In the genomic region with DNA sequence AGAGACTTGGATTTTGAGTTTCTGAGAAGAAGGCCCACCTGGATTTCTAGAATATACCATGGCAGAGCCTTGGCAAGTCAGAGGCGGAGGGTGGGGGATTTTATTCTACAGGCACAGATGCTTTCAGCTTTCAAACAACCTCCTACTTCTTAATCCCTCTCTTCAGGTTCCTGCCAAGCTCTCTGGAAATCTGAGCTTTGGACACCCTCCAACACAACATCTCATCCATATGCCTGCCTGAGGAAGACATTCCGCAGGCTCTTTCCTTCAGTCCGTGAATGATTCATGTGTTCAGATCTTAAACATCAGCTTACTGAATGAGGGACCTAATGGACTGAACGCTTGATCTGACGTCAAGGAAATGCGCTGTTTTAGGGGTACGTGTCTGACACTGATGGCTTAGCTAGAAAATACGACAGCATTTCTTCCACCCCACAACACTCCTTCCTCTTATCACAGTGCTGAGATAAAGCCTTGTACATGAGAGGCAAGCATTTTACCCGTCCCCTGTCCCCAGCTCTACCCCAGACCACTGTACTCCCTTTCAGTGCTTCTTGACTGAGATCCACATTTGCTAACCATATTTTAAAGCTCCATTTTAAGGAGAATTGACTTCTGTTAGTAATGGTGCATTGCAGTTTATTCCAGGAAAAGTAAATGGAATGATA, we compare ENCODE assay signal across 9 mouse cellular contexts.
DNase-seq lines count a peak whose midpoint lies in the region; ATAC-seq and TF ChIP-seq lines count a peak whose summit lies in the region.
"Had no signal": no experiment of that assay in that cellular context is flagged by ENCODE, and none has a peak within 500 bp of the region (broad histone marks: within the 10 kb centered on the region; RNA-seq: fewer than 3 reads in every experiment).

No protein-coding gene starts in this region.

- H3K4me1 ChIP-seq in hindbrain, embryonic 16.5 days (ENCODE audit: control insufficient read depth, insufficient read depth, low read depth, low read length) = no peaks in the 10 kb centered on the region
- H3K4me1 ChIP-seq in hindbrain, embryonic 10.5 days (replicated peaks) = no peaks in the 10 kb centered on the region
- peaks cover 11% of the 10 kb centered on the region; the same call in 1 of the 2 replicates for H3K4me1 ChIP-seq in cerebellum, adult 2 months (ENCODE audit: control insufficient read depth, insufficient read depth, low read length)
- H3K4me1 ChIP-seq in limb, embryonic 15.5 days = 0 out of 2 replicates have a peak, but pooled peaks cover 4% of the 10 kb centered on the region
- no peaks in the 10 kb centered on the region for H3K4me1 ChIP-seq in liver, embryonic 12.5 days

- H3K4me3 ChIP-seq in hindbrain, embryonic 16.5 days (ENCODE audit: low read length) = no peak overlapping the region
- H3K4me3 ChIP-seq in hindbrain, embryonic 10.5 days = no peak overlapping the region
- H3K4me3 ChIP-seq in cerebellum, adult 2 months (replicated peaks; ENCODE audit: insufficient read depth, low read depth, low read length) = no peak overlapping the region
- no peak overlapping the region for H3K4me3 ChIP-seq in limb, embryonic 15.5 days
- no peak overlapping the region for H3K4me3 ChIP-seq in liver, embryonic 12.5 days

- no peak overlapping the region for H3K4me2 ChIP-seq in hindbrain, embryonic 16.5 days (ENCODE audit: low read length)
- H3K4me2 ChIP-seq in limb, embryonic 15.5 days = no peak overlapping the region
- H3K4me2 ChIP-seq in liver, embryonic 12.5 days = no peak overlapping the region

- DNase-seq in hindbrain, embryonic 10.5 days (ENCODE audit: low spot score) = no peak
- peak; percentile 75 to 91 for DNase-seq in cerebellum, adult 2 months
- peak; percentile 25 to 42 for DNase-seq in frontal cortex, postnatal 10 days (ENCODE audit: low spot score in 2 of 2)
- DNase-seq in lung, postnatal 14 days = no peak
- DNase-seq in adrenal gland, postnatal 4 days (ENCODE audit: low spot score in 2 of 2) = no peak
- DNase-seq: adrenal gland, postnatal 14 days had no signal

- no peak for TF ChIP-seq POLR2A in cerebellum, adult 2 months (IDR thresholded peaks at IDR 0.05; ENCODE audit: borderline replicate concordance, insufficient read depth, low read length)

- WGBS in hindbrain, embryonic 16.5 days = 75% methylated on average over 9 of the region's 9 CpGs
- WGBS in hindbrain, embryonic 10.5 days = 89% methylated on average over 9 of the region's 9 CpGs
- 12% methylated on average over 9 of the region's 9 CpGs for WGBS in cerebellum, adult 2 months
- 45% methylated on average over 9 of the region's 9 CpGs for WGBS in limb, embryonic 15.5 days
- 71% methylated on average over 9 of the region's 9 CpGs for WGBS in liver, embryonic 12.5 days (ENCODE audit: insufficient replicate concordance)

- ATAC-seq in hindbrain, embryonic 16.5 days = peak; percentile 85
- ATAC-seq in limb, embryonic 15.5 days (ENCODE audit: insufficient number of reproducible peaks, low FRiP score, low TSS enrichment, low read depth) = no peak
- no peak for ATAC-seq in liver, embryonic 12.5 days

- H3K27ac ChIP-seq in hindbrain, embryonic 16.5 days (ENCODE audit: low read depth, low read length) = 0 out of 2 replicates have a peak overlapping the region, but pooled peaks have one; percentile 12
- H3K27ac ChIP-seq in hindbrain, embryonic 10.5 days = no peak overlapping the region
- peak overlapping the region; percentile 74 for H3K27ac ChIP-seq in cerebellum, adult 2 months (ENCODE audit: insufficient read depth, low read length)
- peak overlapping the region; percentile 73 for H3K27ac ChIP-seq in limb, embryonic 15.5 days
- H3K27ac ChIP-seq in liver, embryonic 12.5 days = no peak overlapping the region

- TF ChIP-seq CTCF in cerebellum, adult 2 months (IDR thresholded peaks at IDR 0.05; ENCODE audit: borderline replicate concordance, insufficient read depth, low read depth, low read length) = no peak

- H3K36me3 ChIP-seq in hindbrain, embryonic 16.5 days (ENCODE audit: control insufficient read depth, insufficient read depth, low read length) = no peaks in the 10 kb centered on the region
- no peaks in the 10 kb centered on the region for H3K36me3 ChIP-seq in hindbrain, embryonic 10.5 days
- H3K36me3 ChIP-seq in limb, embryonic 15.5 days = no peaks in the 10 kb centered on the region
- no peaks in the 10 kb centered on the region for H3K36me3 ChIP-seq in liver, embryonic 12.5 days

- H3K9me3 ChIP-seq in hindbrain, embryonic 16.5 days (ENCODE audit: control insufficient read depth, low read length) = no peaks in the 10 kb centered on the region
- H3K9me3 ChIP-seq in hindbrain, embryonic 10.5 days = no peaks in the 10 kb centered on the region
- H3K9me3 ChIP-seq in limb, embryonic 15.5 days = no peaks in the 10 kb centered on the region
- H3K9me3 ChIP-seq in liver, embryonic 12.5 days (replicated peaks) = no peaks in the 10 kb centered on the region

- H3K9ac ChIP-seq in hindbrain, embryonic 16.5 days (ENCODE audit: low read depth, low read length) = no peak overlapping the region
- H3K9ac ChIP-seq in limb, embryonic 15.5 days = no peak overlapping the region
- H3K9ac ChIP-seq in liver, embryonic 12.5 days = no peak overlapping the region

- no peaks in the 10 kb centered on the region for H3K27me3 ChIP-seq in hindbrain, embryonic 16.5 days (replicated peaks; ENCODE audit: control insufficient read depth, insufficient read depth, low read length)
- H3K27me3 ChIP-seq in hindbrain, embryonic 10.5 days (ENCODE audit: insufficient read depth, poor library complexity, severe bottlenecking) = no peaks in the 10 kb centered on the region
- no peaks in the 10 kb centered on the region for H3K27me3 ChIP-seq in cerebellum, adult 2 months (ENCODE audit: control insufficient read depth, insufficient read depth, low read length)
- H3K27me3 ChIP-seq in limb, embryonic 15.5 days = no peaks in the 10 kb centered on the region
- no peaks in the 10 kb centered on the region for H3K27me3 ChIP-seq in liver, embryonic 12.5 days (replicated peaks)

Comparison
In these comparisons a context has a peak if more than half of its experiments do, and no peak if none do; other contexts are left out.
1. H3K27ac ChIP-seq: peak in hindbrain, embryonic 16.5 days (single experiment), cerebellum, adult 2 months (single experiment) and limb, embryonic 15.5 days (single experiment); none in hindbrain, embryonic 10.5 days (single experiment) and liver, embryonic 12.5 days (single experiment).
2. DNase-seq: peak in cerebellum, adult 2 months (2 of 2) and frontal cortex, postnatal 10 days (2 of 2); none in hindbrain, embryonic 10.5 days (single experiment), lung, postnatal 14 days (single experiment) and adrenal gland, postnatal 4 days (0 of 2).